Mouse (Mus musculus) intestine, embryonic 14.5 days (tissue): ENCODE data around the gene Arid3a. TPM values are rescaled to one million over a fixed set of nuclear protein-coding genes. Genes with fewer than 3 reads are reported as not detected.

ENCODE experiments used
- ATAC-seq: fragments of 200-750 bp; cut with Nextera tagmentation; replicated peaks from 2 replicates; pipeline ENCODE4 v1.8.0; 2017; ENCODE audit warnings: low read depth, moderate number of reproducible peaks, moderate TSS enrichment, moderate library complexity; ENCODE audit not compliant: low FRiP score, low TSS enrichment
- DNase-seq: peaks from one replicate; pipeline ENCODE4 v3.0.0-alpha.2; 2018; ENCODE audit warnings: low spot score
- H3K27ac ChIP-seq: fragments of 300-500 bp; sonication (generic); 2 replicates; pipeline ENCODE4 v1.5.1; 2014; ENCODE audit warnings: low read depth, mild to moderate bottlenecking, control low read depth
- H3K27me3 ChIP-seq: fragments of 300-500 bp; sonication (generic); replicated peaks from 2 replicates; pipeline ENCODE4 v1.6.1; 2014; ENCODE audit warnings: low read length, control low read depth; ENCODE audit not compliant: control insufficient read depth, insufficient read depth
- H3K36me3 ChIP-seq: fragments of 300-500 bp; sonication (generic); 2 replicates; pipeline ENCODE4 v1.6.1; 2014; ENCODE audit warnings: low read length, control low read depth; ENCODE audit not compliant: control insufficient read depth, insufficient read depth
- H3K4me1 ChIP-seq: fragments of 300-500 bp; sonication (generic); replicated peaks from 2 replicates; pipeline ENCODE4 v1.6.1; 2014; ENCODE audit warnings: low read length, control low read depth, mixed read lengths; ENCODE audit not compliant: control insufficient read depth, insufficient read depth
- H3K4me2 ChIP-seq: fragments of 300-500 bp; sonication (generic); 2 replicates; pipeline ENCODE4 v1.6.1; 2014; ENCODE audit warnings: low read length
- H3K4me3 ChIP-seq: fragments of 300-500 bp; sonication (generic); 2 replicates; pipeline ENCODE4 v1.5.1; 2014; ENCODE audit warnings: low read depth, low read length, control low read depth, mixed read lengths
- H3K9ac ChIP-seq: fragments of 300-500 bp; sonication (generic); 2 replicates; pipeline ENCODE4 v1.6.1; 2014; ENCODE audit warnings: mild to moderate bottlenecking, low read length
- H3K9me3 ChIP-seq: fragments of 300-500 bp; sonication (generic); 2 replicates; pipeline ENCODE4 v1.6.1; 2016; ENCODE audit warnings: low read length, control low read depth; ENCODE audit not compliant: control insufficient read depth
- WGBS: fragments of 180-500 bp; shearing (Covaris S2); extraction: QIAGEN DNeasy Blood & Tissue Kit; methylation state at CpG from one replicate; pipeline ENCODE4 v1.1.7; 2014; 5-methylcytosine and 5-hydroxymethylcytosine counted together
- polyA plus RNA-seq: library from polyadenylated mRNA; unstranded; fragments of >200 nt; fragmentation: Nextera tagmentation; extraction: Ambion mirVana; gene quantifications from 2 replicates; pipeline ENCODE4 v1.2.1, GENCODE M21; 2014

The Arid3a gene
- polyA plus RNA-seq, 1 experiment from 2014 or later, result 14.4 TPM

GRCm38 (mm10) chr10:79977324-79977723 is 50.5 kb downstream of the Arid3a start:
- Histone ChIP-seq H3K4me3 (no peak overlapping the region), H3K36me3 (peaks cover 55% of the 10 kb centered on the region), H3K9ac (no peak overlapping the region), H3K4me1 (no peaks in the 10 kb centered on the region), H3K27me3 (no peaks in the 10 kb centered on the region), H3K9me3 (no peaks in the 10 kb centered on the region), H3K27ac (no peak overlapping the region), H3K4me2 (no peak overlapping the region)
- ATAC-seq, result no peak
- 83% methylated on average over 28 of the region's 28 CpGs for WGBS
- DNase-seq, result no peak

GRCm38 (mm10) chr10:79978061-79978460 is 51.2 kb downstream of the Arid3a start:
- no peaks in the 10 kb centered on the region for H3K9me3 ChIP-seq
- H3K27ac ChIP-seq, result no peak overlapping the region
- H3K4me3 ChIP-seq, result no peak overlapping the region
- DNase-seq, result no peak
- no peak overlapping the region for H3K9ac ChIP-seq
- peaks cover 6% of the 10 kb centered on the region for H3K4me1 ChIP-seq
- 95% methylated on average over 18 of the region's 21 CpGs for WGBS
- peaks cover 55% of the 10 kb centered on the region for H3K36me3 ChIP-seq
- no peak overlapping the region for H3K4me2 ChIP-seq
- H3K27me3 ChIP-seq, result no peaks in the 10 kb centered on the region
- no peak for ATAC-seq

GRCm38 (mm10) chr10:79979401-79980155 is 52.7 kb downstream of the Arid3a start:
- H3K27me3 ChIP-seq, result no peaks in the 10 kb centered on the region
- no peak overlapping the region for H3K27ac ChIP-seq
- H3K4me2 ChIP-seq, result no peak overlapping the region
- no peaks in the 10 kb centered on the region for H3K9me3 ChIP-seq
- H3K4me1 ChIP-seq, result peaks cover 11% of the 10 kb centered on the region
- H3K4me3 ChIP-seq, result no peak overlapping the region
- DNase-seq (no peak), ATAC-seq (no peak)
- WGBS, result 94% methylated on average over 22 of the region's 22 CpGs
- peaks cover 55% of the 10 kb centered on the region for H3K36me3 ChIP-seq
- no peak overlapping the region for H3K9ac ChIP-seq

GRCm38 (mm10) chr10:79983205-79983604 is 56.4 kb downstream of the Arid3a start:
- H3K36me3 ChIP-seq, result peaks cover 21% of the 10 kb centered on the region
- H3K27ac ChIP-seq, result 0 out of 2 replicates have a peak overlapping the region, but pooled peaks have one; percentile 95
- whole genome bisulfite sequencing, result 79% methylated on average over 5 of the region's 5 CpGs
- no peak for ATAC-seq
- DNase-seq, result no peak
- H3K27me3 ChIP-seq, result no peaks in the 10 kb centered on the region
- peak overlapping the region; percentile 74 for H3K4me2 ChIP-seq
- peak overlapping the region; percentile 87 for H3K9ac ChIP-seq
- peak overlapping the region; percentile 77 for H3K4me3 ChIP-seq
- peaks cover 35% of the 10 kb centered on the region for H3K4me1 ChIP-seq
- H3K9me3 ChIP-seq, result no peaks in the 10 kb centered on the region

GRCm38 (mm10) chr10:79983670-79984069 is 56.8 kb downstream of the Arid3a start:
- Histone ChIP-seq H3K4me2 (peak overlapping the region; percentile 74), H3K9me3 (no peaks in the 10 kb centered on the region), H3K4me3 (peak overlapping the region; percentile 77), H3K9ac (peak overlapping the region; percentile 87), H3K4me1 (peaks cover 35% of the 10 kb centered on the region), H3K27me3 (no peaks in the 10 kb centered on the region), H3K27ac (peak overlapping the region; percentile 95), H3K36me3 (peaks cover 16% of the 10 kb centered on the region)
- WGBS, result 1% methylated on average over 20 of the region's 21 CpGs
- DNase-seq (peak; percentile 85), ATAC-seq (no peak)

GRCm38 (mm10) chr10:79984195-79984816 is 57.5 kb downstream of the Arid3a start, which contains the start of gene Tmem259:
Gene Tmem259, minus strand, starts transcription at chr10:79984330.
- H3K9me3 ChIP-seq, result no peaks in the 10 kb centered on the region
- ATAC-seq, result peak; percentile 72
- under 1% methylated on average over 48 of the region's 49 CpGs for WGBS
- H3K27me3 ChIP-seq, result no peaks in the 10 kb centered on the region
- H3K4me1 ChIP-seq, result peaks cover 37% of the 10 kb centered on the region
- H3K9ac ChIP-seq, result peak within 1 kb of the TSS; percentile 87
- H3K36me3 ChIP-seq, result peaks cover 10% of the 10 kb centered on the region
- H3K4me2 ChIP-seq, result peak within 1 kb of the TSS; percentile 74
- DNase-seq, result peak; percentile 95
- peak within 1 kb of the TSS; percentile 77 for H3K4me3 ChIP-seq
- peak within 1 kb of the TSS; percentile 95 for H3K27ac ChIP-seq

GRCm38 (mm10) chr10:79984871-79985270 is 58.0 kb downstream of the Arid3a start:
- WGBS, result under 1% methylated on average over 22 of the region's 22 CpGs
- peak; percentile 89 for ATAC-seq
- H3K9ac ChIP-seq, result peak overlapping the region; percentile 87
- peak; percentile 96 for DNase-seq
- H3K9me3 ChIP-seq, result no peaks in the 10 kb centered on the region
- peak overlapping the region; percentile 95 for H3K27ac ChIP-seq
- H3K4me2 ChIP-seq, result peak overlapping the region; percentile 74
- peaks cover 7% of the 10 kb centered on the region; the same call in 1 of the 2 replicates for H3K36me3 ChIP-seq
- H3K4me3 ChIP-seq, result peak overlapping the region; percentile 77
- peaks cover 42% of the 10 kb centered on the region for H3K4me1 ChIP-seq
- no peaks in the 10 kb centered on the region for H3K27me3 ChIP-seq

GRCm38 (mm10) chr10:79985334-79986231 is 58.7 kb downstream of the Arid3a start:
- ATAC-seq (no peak), DNase-seq (peak; percentile 86)
- Histone ChIP-seq H3K9me3 (no peaks in the 10 kb centered on the region), H3K4me2 (peak overlapping the region; percentile 74), H3K9ac (peak overlapping the region; percentile 58), H3K4me1 (peaks cover 44% of the 10 kb centered on the region), H3K27me3 (no peaks in the 10 kb centered on the region), H3K27ac (peak overlapping the region; percentile 95), H3K36me3 (peaks cover 7% of the 10 kb centered on the region; the same call in 1 of the 2 replicates), H3K4me3 (peak overlapping the region; percentile 77)
- 2% methylated on average over 35 of the region's 35 CpGs for WGBS
